In genomic region chr9:59358041-59358440, GRCm38 (mm10) we compare ENCODE assay signal across 7 mouse cellular contexts. TPM values are rescaled to one million over a fixed set of nuclear protein-coding genes. Genes with fewer than 3 reads are reported as not detected.
A peak's percentile ranks its signal among the peaks of the same experiment; 100 is the strongest.
DNase-seq lines count a peak whose midpoint lies in the region; ATAC-seq and TF ChIP-seq lines count a peak whose summit lies in the region.
"Not testable (repeated sequence)": the region's sequence is repeated elsewhere in the genome, so short reads cannot be mapped to it uniquely, and the experiment has no call there.

No protein-coding gene starts in this region.

- not testable (repeated sequence) for DNase-seq in CH12.LX (ENCODE audit: extremely low read depth); Patski (ENCODE audit: low read depth, low spot score); heart, postnatal 0 days (ENCODE audit: low spot score); layer of hippocampus, adult 2 months (ENCODE audit: low spot score in 2 of 2); lung, embryonic 14.5 days
- peak; percentile 6 for DNase-seq in forebrain, embryonic 14.5 days (ENCODE audit: low spot score)
- peak; percentile 7 for DNase-seq in retina, postnatal 1 day

- H3K9me3 ChIP-seq in CH12.LX (replicated peaks; ENCODE audit: low read length); forebrain, embryonic 14.5 days (replicated peaks; ENCODE audit: control insufficient read depth, low read length); heart, postnatal 0 days (replicated peaks; ENCODE audit: control insufficient read depth, low read length); lung, embryonic 14.5 days (ENCODE audit: low read depth, low read length): not testable (repeated sequence)

- not testable (repeated sequence) for H3K4me3 ChIP-seq in CH12.LX (replicated peaks in 1 of 3; ENCODE audit: low read depth in 2 of 3, low read length in 2 of 3, poor library complexity in 1 of 3); forebrain, embryonic 14.5 days (ENCODE audit: low read depth, low read length); heart, postnatal 0 days (ENCODE audit: low read depth, low read length); layer of hippocampus, adult 2 months; lung, embryonic 14.5 days (ENCODE audit: low read depth, low read length)

- H3K27me3 ChIP-seq in CH12.LX (replicated peaks); Patski; forebrain, embryonic 14.5 days (replicated peaks; ENCODE audit: control insufficient read depth, insufficient read depth, low read length); heart, postnatal 0 days (ENCODE audit: control insufficient read depth, insufficient read depth, low read length); lung, embryonic 14.5 days (ENCODE audit: insufficient read depth, low read length): not testable (repeated sequence)

- H3K4me1 ChIP-seq in CH12.LX (ENCODE audit: control insufficient read depth in 1 of 2, insufficient read depth in 2 of 2); forebrain, embryonic 14.5 days (ENCODE audit: control insufficient read depth, insufficient read depth, low read length); heart, postnatal 0 days (ENCODE audit: control insufficient read depth, insufficient read depth); lung, embryonic 14.5 days (ENCODE audit: insufficient read depth): not testable (repeated sequence)

- TF ChIP-seq RAD21 in CH12.LX (IDR thresholded peaks at IDR 0.05; ENCODE audit: low read depth, low read length) = peak; percentile 43

- not testable (repeated sequence) for H3K36me3 ChIP-seq in CH12.LX (replicated peaks in 1 of 2; ENCODE audit: control insufficient read depth in 1 of 2, insufficient read depth in 1 of 2, low read length in 1 of 2); forebrain, embryonic 14.5 days (ENCODE audit: control insufficient read depth, insufficient read depth, low read length); heart, postnatal 0 days (replicated peaks; ENCODE audit: control insufficient read depth, insufficient read depth, low read length); lung, embryonic 14.5 days (ENCODE audit: insufficient read depth)

- TF ChIP-seq POLR2A in CH12.LX (IDR thresholded peaks at IDR 0.05; ENCODE audit: low read depth, low read length) = not testable (repeated sequence)

- TF ChIP-seq CTCF in CH12.LX (conservative IDR thresholded peaks at IDR 0.05 in 1 of 2, IDR thresholded peaks at IDR 0.05 in 1 of 2; ENCODE audit: low read depth in 2 of 2, low read length in 2 of 2) = peak in 1 of 2 experiments; percentile 47; a peak in 2 of 4 replicates
- TF ChIP-seq CTCF in Patski (IDR thresholded peaks at IDR 0.05) = peak; percentile 20
- TF ChIP-seq CTCF in heart, postnatal 0 days (IDR thresholded peaks at IDR 0.05; ENCODE audit: low read depth) = peak; percentile 30
- peak; percentile 23 for TF ChIP-seq CTCF in layer of hippocampus, adult 2 months (conservative IDR thresholded peaks at IDR 0.05)
- TF ChIP-seq CTCF in lung, embryonic 14.5 days (IDR thresholded peaks at IDR 0.05; ENCODE audit: low read depth) = peak; percentile 24; the same call in 1 of the 2 replicates

- H3K79me2 ChIP-seq in CH12.LX (replicated peaks; ENCODE audit: control insufficient read depth, extremely low read depth, insufficient read depth, poor library complexity, severe bottlenecking) = not testable (repeated sequence)

- POLR2A ChIA-PET in Patski (lab: Charles Lee) = not testable (repeated sequence)

- not testable (repeated sequence) for H3K4me2 ChIP-seq in CH12.LX (ENCODE audit: insufficient read depth, low read depth, poor library complexity, severe bottlenecking); forebrain, embryonic 14.5 days (ENCODE audit: low read length); heart, postnatal 0 days (ENCODE audit: low read depth, low read length); lung, embryonic 14.5 days

- not testable (repeated sequence) for TF ChIP-seq EP300 in CH12.LX (IDR thresholded peaks at IDR 0.05; ENCODE audit: low read length); heart, postnatal 0 days (IDR thresholded peaks at IDR 0.05; ENCODE audit: low read depth)

- WGBS in forebrain, embryonic 14.5 days = 57% methylated on average over 1 of the region's 1 CpGs
- 60% methylated on average over 1 of the region's 1 CpGs for WGBS in heart, postnatal 0 days
- 44% methylated on average over 1 of the region's 1 CpGs for WGBS in lung, embryonic 14.5 days

- dilution Hi-C loops in CH12.LX (cut with MboI; ENCODE audit: extremely low pct_ligation_motif_present, extremely low pct_unique_long_range_greater_than_20kb, low sequenced_read_pairs) = not testable (repeated sequence)

- not testable (repeated sequence) for H3K27ac ChIP-seq in CH12.LX (ENCODE audit: insufficient read depth, low read depth); forebrain, embryonic 14.5 days (ENCODE audit: low read depth, low read length); heart, postnatal 0 days (ENCODE audit: low read depth); layer of hippocampus, adult 2 months; lung, embryonic 14.5 days (ENCODE audit: low read depth)

- in situ Hi-C loops in CH12.LX (cut with MboI; ENCODE audit: low pct_ligation_motif_present, low pct_unique_long_range_greater_than_20kb, low sequenced_read_pairs); Patski (cut with MboI; ENCODE audit: low pct_unique_long_range_greater_than_20kb): not testable (repeated sequence)

- ATAC-seq in Patski; forebrain, embryonic 14.5 days; heart, postnatal 0 days (ENCODE audit: insufficient read depth, low read depth); lung, embryonic 14.5 days (ENCODE audit: insufficient read depth): not testable (repeated sequence)

- not testable (repeated sequence) for H3K9ac ChIP-seq in CH12.LX (ENCODE audit: insufficient read depth, low read depth); forebrain, embryonic 14.5 days (ENCODE audit: low read length); heart, postnatal 0 days (replicated peaks; ENCODE audit: low read depth, low read length); lung, embryonic 14.5 days

- CTCF ChIA-PET in Patski (lab: Charles Lee) = not testable (repeated sequence)

TF ChIP-seq in CH12.LX, 34 proteins besides CTCF, POLR2A, EP300 and RAD21:
- peak; percentile 12; the same call in 1 of the 2 replicates for TF ChIP-seq SMC3 (IDR thresholded peaks at IDR 0.05; ENCODE audit: low read depth, low read length)
TF ChIP-seq in CH12.LX: peak in this region for 1; not testable (repeated sequence) for 33.

RNA-seq across cellular contexts. Expression of gene Bbs4, which starts 4.7 kb away (rescaled TPM):
- total RNA-seq in CH12.LX (2012; rRNA removed) = 2.6 TPM in 2 replicates
- total RNA-seq in CH12.LX (2014; rRNA removed) = 4.5 and 6.7 TPM in 2 replicates
- polyA plus RNA-seq in CH12.LX (2012; ENCODE audit: insufficient read length, low read depth) = 3.8 and 4.0 TPM in 2 replicates
- 11.2 TPM for polyA plus RNA-seq in Patski (2021)
- polyA plus RNA-seq in forebrain, embryonic 14.5 days (2014; fragmentation: Nextera tagmentation; extraction: Ambion mirVana) = 45.5 and 48.4 TPM in 2 replicates
- total RNA-seq in heart, postnatal 0 days (2014; rRNA removed; ENCODE audit: low replicate concordance) = 1.7 and 3.1 TPM in 2 replicates
- 5.1 TPM in 2 replicates for polyA plus RNA-seq in heart, postnatal 0 days (2015; fragmentation: Nextera tagmentation; extraction: Ambion mirVana)
- 10 to 100 TPM; 38.8 to 42.2 TPM for total RNA-seq in layer of hippocampus, adult 2 months (2021)
- polyA plus RNA-seq in lung, embryonic 14.5 days (2014; fragmentation: Nextera tagmentation; extraction: Ambion mirVana) = 10.5 and 12.3 TPM in 2 replicates
